Mouse (Mus musculus) lung, postnatal 0 days (tissue): ENCODE results near the gene Pxmp2. TPM values are rescaled to one million over a fixed set of nuclear protein-coding genes. Genes with fewer than 3 reads are reported as not detected.

Experiments used
- ATAC-seq: fragments of 200-750 bp; cut with Nextera tagmentation; 2 replicates; pipeline ENCODE4 v1.8.0; 2017; ENCODE audit warnings: moderate library complexity
- DNase-seq: peaks from one replicate; pipeline ENCODE4 v3.0.0-alpha.2; 2016; ENCODE audit warnings: low spot score
- H3K27ac ChIP-seq: fragments of 300-500 bp; sonication (generic); 2 replicates; pipeline ENCODE4 v1.5.1; 2014; ENCODE audit warnings: antibody characterized with exemption, mild to moderate bottlenecking, low read length, mixed read lengths
- H3K27me3 ChIP-seq: fragments of 300-500 bp; sonication (generic); replicated peaks from 2 replicates; pipeline ENCODE4 v1.6.1; 2014; ENCODE audit warnings: low read length, mixed read lengths; ENCODE audit not compliant: insufficient read depth
- H3K36me3 ChIP-seq: fragments of 300-500 bp; sonication (generic); 2 replicates; pipeline ENCODE4 v1.6.1; 2014; ENCODE audit warnings: low read length, mixed read lengths; ENCODE audit not compliant: insufficient read depth
- H3K4me1 ChIP-seq: fragments of 300-500 bp; sonication (generic); 2 replicates; pipeline ENCODE4 v1.6.1; 2014; ENCODE audit warnings: antibody characterized with exemption, low read depth, low read length, mixed read lengths; ENCODE audit not compliant: insufficient read depth
- H3K4me2 ChIP-seq: fragments of 300-500 bp; sonication (generic); replicated peaks from 2 replicates; pipeline ENCODE4 v1.6.1; 2014; ENCODE audit warnings: low read depth, mild to moderate bottlenecking, low read length, moderate library complexity, mixed read lengths
- H3K4me3 ChIP-seq: fragments of 300-500 bp; sonication (generic); 2 replicates; pipeline ENCODE4 v1.5.1; 2014; ENCODE audit warnings: low read depth, low read length
- H3K9ac ChIP-seq: fragments of 300-500 bp; sonication (generic); replicated peaks from 2 replicates; pipeline ENCODE4 v1.6.1; 2014; ENCODE audit warnings: low read depth, mild to moderate bottlenecking
- H3K9me3 ChIP-seq: fragments of 300-500 bp; sonication (generic); 2 replicates; pipeline ENCODE4 v1.6.1; 2016; ENCODE audit warnings: low read length, mixed read lengths
- CTCF ChIP-seq: IDR thresholded peaks from 2 replicates; pipeline ENCODE4 v1.5.1; 2016; ENCODE audit warnings: antibody characterized with exemption, mild to moderate bottlenecking
- EP300 ChIP-seq: IDR thresholded peaks from 2 replicates; pipeline ENCODE4 v1.6.1; 2016; ENCODE audit warnings: antibody characterized with exemption, mild to moderate bottlenecking, control low read depth
- WGBS: fragments of 180-500 bp; shearing (Covaris S2); extraction: QIAGEN DNeasy Blood & Tissue Kit; methylation state at CpG from one replicate; pipeline ENCODE4 v1.1.7; 2014; 5-methylcytosine and 5-hydroxymethylcytosine counted together
- polyA plus RNA-seq: library from polyadenylated mRNA; unstranded; fragments of >200 nt; fragmentation: Nextera tagmentation; extraction: Ambion mirVana; gene quantifications from 2 replicates; pipeline ENCODE4 v1.2.1, GENCODE M21; 2015

Gene Pxmp2
- polyA plus RNA-seq, 1 experiment from 2014 or later, result 12.8 TPM

DNA sequence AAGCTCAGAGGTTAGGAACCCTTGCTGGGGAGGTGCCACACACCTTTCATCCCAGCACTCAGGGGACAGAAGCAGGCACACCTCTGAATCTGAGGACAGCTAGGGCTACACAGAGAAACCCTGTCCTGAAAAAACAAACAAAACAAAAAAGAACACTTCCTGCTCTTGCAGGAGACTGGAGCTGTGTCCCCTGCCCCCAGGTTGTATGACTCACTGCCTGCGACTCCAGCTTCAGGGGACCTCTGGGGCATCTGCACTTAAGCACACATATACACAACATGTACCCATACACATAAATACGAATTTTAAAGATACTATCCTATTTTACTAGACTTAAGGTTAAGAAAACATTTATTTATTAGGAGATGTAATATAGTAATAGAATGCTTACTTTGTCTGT lies 41.9 kb downstream of the Pxmp2 start:
- 71% methylated on average over 2 of the region's 2 CpGs for WGBS
- TF ChIP-seq CTCF (no peak), EP300 (no peak)
- no peak for DNase-seq
- Histone ChIP-seq H3K9me3 (no peaks in the 10 kb centered on the region), H3K4me2 (no peak overlapping the region), H3K27ac (no peak overlapping the region), H3K36me3 (peaks cover 56% of the 10 kb centered on the region), H3K27me3 (no peaks in the 10 kb centered on the region), H3K9ac (no peak overlapping the region), H3K4me1 (no peaks in the 10 kb centered on the region), H3K4me3 (no peak overlapping the region)
- no peak for ATAC-seq

DNA sequence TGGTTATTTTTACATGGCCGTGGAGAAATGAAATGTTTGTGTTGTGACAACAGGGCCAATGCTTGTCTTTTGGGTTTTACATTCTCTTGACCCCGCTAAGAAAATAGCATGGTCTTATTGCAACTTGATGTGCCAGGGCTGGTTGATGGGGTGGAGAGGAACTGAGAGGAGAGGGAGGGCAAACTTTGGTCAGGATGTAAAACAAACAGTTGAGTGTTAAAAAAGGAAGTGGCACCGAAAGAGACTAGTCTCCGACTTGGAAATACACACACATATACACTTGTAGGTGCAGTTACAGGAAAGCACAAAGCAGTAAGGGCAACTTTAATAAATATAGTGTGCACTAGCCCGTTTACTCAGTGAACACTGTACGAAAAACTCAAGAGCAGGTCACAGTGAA lies 53.6 kb downstream of the Pxmp2 start:
- WGBS, result 51% methylated on average over 6 of the region's 6 CpGs

GRCm38 (mm10) chr5:110231638-110232037 lies 54.3 kb downstream of the Pxmp2 start:
- WGBS, result 34% methylated on average over 13 of the region's 13 CpGs

More for the DNA sequence above, 53.6 kb downstream of the Pxmp2 start:
- no peaks in the 10 kb centered on the region for H3K27me3 ChIP-seq
- H3K27ac ChIP-seq, result no peak overlapping the region
- H3K9me3 ChIP-seq, result no peaks in the 10 kb centered on the region
- ATAC-seq (no peak), DNase-seq (peak; percentile 26)
- H3K4me1 ChIP-seq, result no peaks in the 10 kb centered on the region; the same call in 1 of the 2 replicates
- no peak overlapping the region; the same call in 1 of the 2 replicates for H3K4me3 ChIP-seq
- H3K36me3 ChIP-seq, result peaks cover 5% of the 10 kb centered on the region; the same call in 1 of the 2 replicates
- no peak for TF ChIP-seq CTCF
- H3K9ac ChIP-seq, result no peak overlapping the region
- H3K4me2 ChIP-seq, result peak overlapping the region; percentile 80; the same call in 1 of the 2 replicates

DNA sequence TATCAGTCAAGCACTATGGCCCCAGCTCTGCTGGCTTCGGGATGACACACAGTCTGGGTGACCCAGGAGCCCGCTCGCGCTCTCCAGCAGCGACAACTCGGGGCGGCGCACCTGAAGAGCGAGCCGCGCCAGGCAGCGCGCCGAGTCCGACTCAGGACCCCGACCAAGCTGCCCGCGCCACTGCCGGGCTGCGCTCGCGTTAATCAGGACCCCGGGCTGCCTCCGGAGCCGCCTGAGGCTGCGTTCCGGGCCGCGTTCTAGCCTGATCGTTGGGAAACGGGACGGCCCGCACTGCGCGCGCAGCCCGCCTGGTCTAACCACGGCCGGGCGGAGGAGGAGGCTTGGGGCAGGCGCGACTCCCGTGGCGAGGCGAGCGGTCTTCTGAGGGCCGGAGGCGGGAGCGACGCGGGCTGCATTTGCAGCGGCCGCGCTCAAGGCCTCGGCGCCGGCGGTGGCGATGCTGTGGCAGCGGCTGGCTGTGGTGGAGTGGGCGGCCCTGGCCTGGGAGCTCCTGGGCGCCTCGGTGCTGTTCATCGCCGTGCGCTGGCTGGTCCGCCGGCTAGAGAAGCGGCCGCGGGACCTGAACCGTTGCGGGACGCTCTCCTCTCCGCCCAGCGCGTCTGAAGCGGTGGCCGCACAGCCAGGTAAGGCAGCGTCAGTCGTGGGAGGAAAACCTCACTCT lies 55.1 kb downstream of the Pxmp2 start, which contains the start of gene Ankle2:
Ankle2 (plus strand) TSS at position 225 of the 682 bp plus-strand sequence.
- Histone ChIP-seq H3K4me3 (peak within 1 kb of the TSS; percentile 96), H3K4me1 (no peaks in the 10 kb centered on the region; the same call in 1 of the 2 replicates), H3K9ac (peak within 1 kb of the TSS; percentile 89), H3K9me3 (no peaks in the 10 kb centered on the region), H3K36me3 (0 out of 2 replicates have a peak, but pooled peaks cover 5% of the 10 kb centered on the region), H3K27me3 (no peaks in the 10 kb centered on the region), H3K4me2 (peak within 1 kb of the TSS; percentile 80), H3K27ac (peak within 1 kb of the TSS; percentile 96)
- TF ChIP-seq EP300 (no peak), CTCF (0 out of 2 replicates have a peak, but pooled peaks have one; percentile 12)
- under 1% methylated on average over 74 of the region's 81 CpGs for WGBS
- peak; percentile 94 for DNase-seq
- ATAC-seq, result peak; percentile 97

More at GRCm38 (mm10) chr5:110231638-110232037, 54.3 kb downstream of the Pxmp2 start:
- Histone ChIP-seq H3K36me3 (peaks cover 5% of the 10 kb centered on the region; the same call in 1 of the 2 replicates), H3K4me3 (peak overlapping the region; percentile 96), H3K27me3 (no peaks in the 10 kb centered on the region), H3K9me3 (no peaks in the 10 kb centered on the region), H3K4me1 (no peaks in the 10 kb centered on the region; the same call in 1 of the 2 replicates), H3K27ac (no peak overlapping the region), H3K9ac (peak overlapping the region; percentile 89), H3K4me2 (peak overlapping the region; percentile 80)
- peak; percentile 19 for DNase-seq
- TF ChIP-seq EP300 (no peak), CTCF (peak; percentile 37)
- no peak for ATAC-seq

DNA sequence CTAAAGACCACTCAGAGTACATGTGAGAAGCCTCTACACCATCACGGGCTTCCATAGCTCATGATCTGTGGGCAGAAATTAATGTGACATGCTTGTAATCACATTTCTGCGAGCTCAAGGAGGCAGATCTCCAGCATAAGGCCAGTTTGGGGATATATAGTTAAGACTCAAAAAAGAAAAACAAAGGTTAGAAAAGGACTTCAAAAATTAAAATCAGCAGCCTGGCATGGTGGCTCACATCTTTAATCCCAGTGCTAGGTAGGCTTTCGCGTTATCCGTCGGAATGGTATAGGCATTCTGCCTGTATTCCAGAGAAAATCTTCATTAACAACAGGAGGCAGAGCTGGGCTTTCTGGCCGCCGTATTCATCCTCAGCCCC lies 55.6 kb downstream of the Pxmp2 start:
- Histone ChIP-seq H3K4me1 (no peaks in the 10 kb centered on the region; the same call in 1 of the 2 replicates), H3K4me3 (peak overlapping the region; percentile 96), H3K27me3 (no peaks in the 10 kb centered on the region), H3K4me2 (peak overlapping the region; percentile 80), H3K9ac (peak overlapping the region; percentile 89), H3K9me3 (no peaks in the 10 kb centered on the region), H3K36me3 (0 out of 2 replicates have a peak, but pooled peaks cover 5% of the 10 kb centered on the region), H3K27ac (peak overlapping the region; percentile 96)
- DNase-seq (peak; percentile 5), ATAC-seq (no peak)
- TF ChIP-seq EP300, result no peak
- no peak for TF ChIP-seq CTCF
- whole genome bisulfite sequencing, result 6% methylated on average over 8 of the region's 8 CpGs

DNA sequence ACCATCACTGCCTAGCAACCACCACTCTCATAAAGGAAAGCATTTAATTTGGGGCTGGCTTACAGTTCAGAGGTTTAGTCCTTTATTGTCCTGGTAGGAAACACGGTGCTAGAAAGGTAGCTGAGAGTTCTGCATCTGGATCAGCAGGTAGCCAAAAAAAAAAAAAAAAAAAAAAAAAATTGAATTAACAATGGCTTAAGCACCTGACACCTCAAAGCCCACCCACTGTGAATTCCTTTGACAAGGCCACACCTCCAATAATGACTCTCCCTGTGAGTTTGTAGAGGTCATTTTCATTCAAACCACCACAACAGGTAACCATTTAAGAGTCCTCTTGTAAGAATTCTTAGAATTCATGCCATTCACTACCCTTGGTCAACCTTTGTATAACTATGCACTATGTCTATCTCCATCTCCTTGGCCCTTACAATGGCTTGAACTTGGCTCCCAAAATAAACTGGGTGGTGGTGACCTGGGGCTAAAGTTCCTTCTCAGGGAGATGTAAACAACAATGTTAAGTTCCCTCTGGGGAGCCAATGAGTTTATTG lies 58.6 kb downstream of the Pxmp2 start:
- Histone ChIP-seq H3K36me3 (0 out of 2 replicates have a peak, but pooled peaks cover 1% of the 10 kb centered on the region), H3K9ac (no peak overlapping the region), H3K4me2 (no peak overlapping the region), H3K4me1 (no peaks in the 10 kb centered on the region; the same call in 1 of the 2 replicates), H3K4me3 (no peak overlapping the region), H3K27ac (no peak overlapping the region), H3K9me3 (no peaks in the 10 kb centered on the region), H3K27me3 (no peaks in the 10 kb centered on the region)
- no peak for TF ChIP-seq EP300
- no peak for TF ChIP-seq CTCF
- no peak for ATAC-seq
- DNase-seq, result no peak
- WGBS, result 21% methylated on average over 1 of the region's 1 CpGs
